ENCODE assay signal across 7 mouse cellular contexts in genomic region chr15:81936679-81937078, GRCm38 (mm10). TPM values are rescaled to one million over a fixed set of nuclear protein-coding genes. Genes with fewer than 3 reads are reported as not detected.
DNase-seq lines count a peak whose midpoint lies in the region; ATAC-seq and TF ChIP-seq lines count a peak whose summit lies in the region.

Gene Csdc2 (plus strand): TSS chr15:81936759.

- peak; percentile 57 for TF ChIP-seq POLR2A in myocyte (IDR thresholded peaks at IDR 0.05; ENCODE audit: insufficient read length, low read depth)

- peaks cover 30% of the 10 kb centered on the region for H3K4me1 ChIP-seq in intestine, embryonic 15.5 days (replicated peaks)
- peaks cover 39% of the 10 kb centered on the region for H3K4me1 ChIP-seq in limb, embryonic 10.5 days

- H3K4me2 ChIP-seq in intestine, embryonic 15.5 days (replicated peaks) = peak within 1 kb of the TSS; percentile 69
- H3K4me2 ChIP-seq in myocyte (ENCODE audit: low read depth) = peak within 1 kb of the TSS; percentile 82

- no peak within 1 kb of the TSS for H3ac ChIP-seq in myocyte (ENCODE audit: control insufficient read depth, insufficient read length)

- ATAC-seq in intestine, embryonic 15.5 days = peak; percentile 70

- peak within 1 kb of the TSS; percentile 69 for H3K27ac ChIP-seq in intestine, embryonic 15.5 days
- H3K27ac ChIP-seq in limb, embryonic 10.5 days = peak within 1 kb of the TSS; percentile 68

- peaks cover 8% of the 10 kb centered on the region; the same call in 1 of the 2 replicates for H3K27me3 ChIP-seq in intestine, embryonic 15.5 days (replicated peaks)
- H3K27me3 ChIP-seq in limb, embryonic 10.5 days (ENCODE audit: low read depth, poor library complexity, severe bottlenecking) = peaks cover 18% of the 10 kb centered on the region
- no peaks in the 10 kb centered on the region for H3K27me3 ChIP-seq in myocyte (ENCODE audit: control insufficient read depth, insufficient read depth, insufficient read length)

- DNase-seq in R1 (ENCODE audit: low read depth, low spot score) = peak; percentile 57
- DNase-seq in cerebellum, adult 18-20 months = peak; percentile 78 to 86
- DNase-seq in forelimb bud, embryonic 11.5 days (ENCODE audit: low read depth, low spot score) = peak; percentile 48
- peak; percentile 67 for DNase-seq in limb, embryonic 10.5 days (ENCODE audit: low spot score)
- DNase-seq in urinary bladder, postnatal 4 days (ENCODE audit: low spot score in 2 of 2) = peak; percentile 62 to 69

- peak within 1 kb of the TSS; percentile 45 for H3K4me3 ChIP-seq in intestine, embryonic 15.5 days (replicated peaks)
- H3K4me3 ChIP-seq in limb, embryonic 10.5 days = peak within 1 kb of the TSS; percentile 58
- peak within 1 kb of the TSS; percentile 33 for H3K4me3 ChIP-seq in myocyte

- peak within 1 kb of the TSS; percentile 54 for H3K9ac ChIP-seq in intestine, embryonic 15.5 days

- WGBS in intestine, embryonic 15.5 days = 5% methylated on average over 12 of the region's 12 CpGs
- under 1% methylated on average over 12 of the region's 12 CpGs for WGBS in limb, embryonic 10.5 days

- no peaks in the 10 kb centered on the region for H3K9me3 ChIP-seq in intestine, embryonic 15.5 days
- no peaks in the 10 kb centered on the region for H3K9me3 ChIP-seq in limb, embryonic 10.5 days (replicated peaks)

- no peaks in the 10 kb centered on the region for H3K79me2 ChIP-seq in myocyte (ENCODE audit: control insufficient read depth, insufficient read depth)

- no peaks in the 10 kb centered on the region for H3K36me3 ChIP-seq in intestine, embryonic 15.5 days
- H3K36me3 ChIP-seq in limb, embryonic 10.5 days = no peaks in the 10 kb centered on the region
- H3K36me3 ChIP-seq in myocyte (ENCODE audit: control insufficient read depth, insufficient read depth) = no peaks in the 10 kb centered on the region

TF ChIP-seq in myocyte, 11 proteins besides CTCF, POLR2A, EP300 and RAD21:
- TF ChIP-seq MYOG (IDR thresholded peaks at IDR 0.05; ENCODE audit: control insufficient read depth in 1 of 3, insufficient read depth in 1 of 3, insufficient read length in 2 of 3, low read depth in 2 of 3) = peak in 1 of 3 experiments; percentile 12
- TF ChIP-seq TCF3 (IDR thresholded peaks at IDR 0.05; ENCODE audit: insufficient read length, low read depth) = no peak
TF ChIP-seq in myocyte: peak in this region for 1.

RNA-seq across cellular contexts. Expression of gene Csdc2, which starts in this region (rescaled TPM):
- 11.7 and 12.9 TPM in 2 replicates for polyA plus RNA-seq in intestine, embryonic 15.5 days (2015; fragmentation: Nextera tagmentation; extraction: Ambion mirVana)
- 3.7 and 5.7 TPM in 2 replicates for polyA plus RNA-seq in limb, embryonic 10.5 days (2016; fragmentation: Nextera tagmentation; extraction: Ambion mirVana)
- polyA plus RNA-seq in myocyte (2012; fragmentation: generic; extraction: Trizol) = 38.3 TPM

Comparison
In these comparisons a context has a peak if more than half of its experiments do, and no peak if none do; other contexts are left out.
1. Peak in every context shown above with its lines: DNase-seq, ATAC-seq, H3K4me3 ChIP-seq and H3K27ac ChIP-seq.